Mouse (Mus musculus) T-helper 1 cell (primary cell): ENCODE data around the gene Hnrnpa1.
"Not testable (repeated sequence)": the region's sequence is repeated elsewhere in the genome, so short reads cannot be mapped to it uniquely, and the experiment has no call there.

ENCODE experiments used
- in situ Hi-C: fragments of 300-600 bp; cut with MboI, MseI; formaldehyde crosslinking; loops from one replicate; pipeline ENCODE4 v1.15.1; 2025; ENCODE audit warnings: high pct_unique_total_duplicates

Hnrnpa1 gene

DNA sequence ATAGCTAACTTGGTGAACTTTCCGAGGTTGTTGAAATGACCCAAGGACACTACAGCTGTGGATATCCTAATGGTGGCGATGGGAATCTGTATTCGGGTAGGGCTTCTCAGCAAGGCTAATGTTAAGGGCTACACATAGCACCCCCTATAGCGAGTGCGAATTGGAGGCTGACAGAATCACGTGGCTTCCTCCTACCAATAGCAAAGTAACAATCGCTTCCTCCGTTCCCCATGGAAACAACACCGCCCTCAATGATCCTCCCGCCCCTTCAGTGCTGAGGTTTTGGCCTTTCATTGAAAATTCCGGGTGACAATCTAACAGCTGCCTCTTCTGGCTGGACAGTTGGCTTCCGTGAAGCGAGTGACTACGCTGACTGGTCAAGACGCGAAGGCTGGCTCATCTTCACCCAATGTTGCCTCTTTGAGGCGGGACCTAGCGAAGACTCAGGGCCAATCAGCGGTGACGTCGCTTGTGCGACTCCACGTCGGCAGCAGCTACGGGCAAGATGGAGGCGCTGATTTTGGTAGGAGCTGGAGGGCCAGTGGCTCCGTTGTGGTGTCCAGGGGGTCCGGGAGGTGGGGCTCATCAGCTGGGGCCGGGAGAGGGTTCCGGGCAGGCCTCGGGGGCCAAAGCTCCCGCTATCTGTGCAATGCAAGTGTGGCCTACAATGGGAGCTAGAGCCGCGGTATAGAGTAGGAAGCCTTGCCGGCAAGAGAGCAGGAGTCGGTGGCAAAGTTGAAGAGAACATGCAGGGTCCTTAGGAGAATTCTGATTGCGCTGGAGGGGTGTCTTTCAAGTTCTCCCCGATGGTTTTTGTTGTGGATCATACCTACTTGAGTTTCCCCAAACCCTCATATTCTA, 32.4 kb downstream of the Hnrnpa1 start, which contains the start of gene Copz1:
Copz1 (plus strand) TSS at position 296 of the 861 bp plus-strand sequence.
- in situ Hi-C loops = loop anchor here (25.0 kb wide), 1 partner anchor 860 kb away; the partner anchor contains the start of gene Sp1

DNA sequence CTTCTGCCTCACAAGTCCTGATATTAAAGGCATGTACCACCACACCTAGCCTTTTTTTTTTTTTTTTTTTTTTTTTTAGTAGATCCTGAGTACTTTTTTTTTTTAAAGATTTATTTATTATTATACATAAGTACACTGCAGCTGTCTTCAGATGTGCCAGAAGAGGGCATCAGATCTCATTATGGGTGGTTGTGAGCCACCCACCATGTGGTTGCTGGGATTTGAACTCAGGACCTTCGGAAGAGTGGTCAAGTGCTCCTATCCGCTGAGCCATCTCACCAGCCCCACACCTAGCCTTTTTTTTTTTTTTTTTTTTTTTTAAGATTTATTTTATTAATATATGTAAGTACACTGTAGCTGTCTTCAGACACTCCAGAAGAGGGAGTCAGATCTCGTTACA, 35.7 kb downstream of the Hnrnpa1 start:
- in situ Hi-C loops = not testable (repeated sequence)

DNA sequence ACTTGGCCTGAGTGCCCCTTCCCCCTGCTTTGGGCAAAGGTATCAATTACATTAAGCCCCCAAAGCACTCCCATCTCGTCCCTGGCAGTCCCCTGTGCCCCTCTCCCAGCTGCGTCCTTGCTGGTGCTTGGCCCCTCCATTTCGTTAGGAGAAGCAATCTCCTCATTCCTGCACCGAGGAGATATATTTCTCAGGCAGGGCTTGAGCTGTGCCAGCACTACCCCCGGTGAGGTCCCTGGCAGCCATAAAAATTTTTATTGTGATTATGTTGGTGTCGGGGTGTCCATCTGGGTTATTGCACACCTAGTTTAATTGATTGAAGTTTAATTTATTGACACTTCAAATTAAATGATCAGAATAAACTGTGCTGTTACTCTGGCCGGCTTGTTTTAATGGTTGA, 37.7 kb downstream of the Hnrnpa1 start:
- in situ Hi-C loops = no loop called here

DNA sequence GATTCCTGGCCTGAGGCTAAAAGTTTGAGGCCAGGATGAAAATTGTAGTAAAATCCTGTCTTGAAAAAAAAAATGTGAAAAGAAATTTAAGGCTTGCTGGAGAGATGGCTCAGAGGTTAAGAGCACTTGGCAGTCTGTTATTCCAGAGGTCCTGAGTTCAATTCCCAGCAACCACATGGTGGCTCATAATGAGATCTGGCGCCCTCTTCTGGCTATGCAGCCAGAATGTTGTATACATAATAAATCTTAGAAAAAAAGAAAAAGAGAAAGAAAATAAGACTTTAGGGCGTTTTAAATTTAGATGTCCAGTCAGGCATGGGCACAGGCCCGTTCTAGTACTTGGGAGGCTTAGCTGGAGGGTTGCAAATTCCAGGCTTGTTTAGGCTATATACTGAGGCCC, 39.5 kb downstream of the Hnrnpa1 start:
- in situ Hi-C loops = no loop called here

DNA sequence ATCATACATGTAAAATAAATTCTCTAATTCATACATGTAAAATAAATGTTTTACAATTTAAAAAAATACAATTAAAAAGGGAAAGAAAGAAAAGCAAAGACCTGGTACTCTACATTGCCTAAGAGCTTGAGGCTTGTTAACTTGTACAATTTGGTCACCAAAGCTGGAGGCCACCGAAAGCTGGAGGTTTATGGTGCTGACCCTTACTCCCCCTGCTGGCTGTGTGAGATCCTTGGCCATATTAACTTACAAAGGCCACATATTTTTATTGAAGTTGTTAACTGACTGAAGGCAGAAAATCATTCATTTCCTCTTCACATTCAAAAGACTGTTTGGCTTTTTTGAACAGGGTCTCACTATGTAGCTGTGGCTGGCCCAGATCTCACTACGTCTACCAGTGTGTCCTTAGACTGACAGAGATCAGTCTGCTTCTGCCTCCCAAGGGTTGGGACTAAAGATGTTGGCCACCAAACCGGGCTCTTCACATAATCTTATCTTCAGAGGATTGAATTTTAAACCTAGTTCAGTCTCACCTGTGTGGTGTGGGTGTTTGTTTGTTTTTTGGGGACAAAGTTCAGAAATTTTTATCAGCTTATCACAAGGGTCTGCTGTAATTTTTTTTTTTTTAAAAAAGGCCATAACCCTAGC, 40.7 kb downstream of the Hnrnpa1 start:
- in situ Hi-C loops = no loop called here

DNA sequence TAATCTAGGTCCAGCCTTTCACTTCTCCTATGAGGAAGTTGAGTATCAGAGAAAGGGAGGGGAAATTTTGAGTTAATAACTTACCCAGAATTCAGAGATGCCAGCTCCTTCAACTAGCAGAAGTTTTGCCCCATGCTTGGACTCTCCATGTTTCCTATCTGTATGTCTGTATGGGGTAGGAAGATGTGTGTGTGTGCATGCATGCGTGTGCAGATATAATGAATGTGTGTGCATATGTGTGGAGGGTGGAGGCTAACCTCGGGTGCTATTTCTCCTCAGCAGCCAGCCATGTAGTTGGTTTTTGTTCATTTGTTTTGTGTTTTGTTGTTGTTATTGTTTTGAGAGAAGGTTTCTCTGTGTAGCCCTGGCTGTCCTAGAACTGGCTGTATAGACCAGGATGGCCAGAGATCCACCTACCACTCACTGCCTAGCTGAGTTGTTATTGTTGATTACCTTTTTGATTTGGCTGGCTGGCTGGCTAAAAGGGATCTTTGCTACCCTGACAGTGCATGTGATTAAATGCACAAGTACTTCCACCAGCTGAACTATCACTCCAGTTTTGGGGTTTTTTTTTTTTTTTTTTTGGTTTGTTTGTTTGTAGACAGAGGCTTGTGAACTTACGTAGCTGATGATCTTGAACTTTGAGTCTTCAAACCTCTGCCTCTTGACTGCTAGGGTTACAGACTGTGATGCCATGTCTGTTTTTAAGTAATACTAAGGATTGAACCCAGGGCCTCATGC, 41.4 kb downstream of the Hnrnpa1 start:
- in situ Hi-C loops = no loop called here

DNA sequence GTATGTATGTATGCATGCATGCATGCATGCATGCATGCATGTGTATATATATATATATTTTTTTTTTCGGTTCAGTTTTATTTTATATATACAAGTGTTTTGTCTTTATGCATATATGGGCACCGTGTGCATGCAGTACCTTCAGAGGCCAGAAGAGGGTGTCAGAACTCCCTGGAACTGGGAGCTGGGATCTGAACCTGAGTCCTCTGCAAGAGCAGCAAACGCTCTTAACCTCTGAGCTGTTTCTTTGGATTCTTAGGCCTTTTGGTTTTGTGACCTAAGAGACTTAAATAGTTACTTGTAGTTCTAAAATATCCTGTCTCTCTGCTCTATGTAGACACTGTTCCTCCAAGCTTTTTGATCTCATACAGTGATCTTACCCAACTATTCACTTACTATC, 43.8 kb downstream of the Hnrnpa1 start:
- in situ Hi-C loops = no loop called here

DNA sequence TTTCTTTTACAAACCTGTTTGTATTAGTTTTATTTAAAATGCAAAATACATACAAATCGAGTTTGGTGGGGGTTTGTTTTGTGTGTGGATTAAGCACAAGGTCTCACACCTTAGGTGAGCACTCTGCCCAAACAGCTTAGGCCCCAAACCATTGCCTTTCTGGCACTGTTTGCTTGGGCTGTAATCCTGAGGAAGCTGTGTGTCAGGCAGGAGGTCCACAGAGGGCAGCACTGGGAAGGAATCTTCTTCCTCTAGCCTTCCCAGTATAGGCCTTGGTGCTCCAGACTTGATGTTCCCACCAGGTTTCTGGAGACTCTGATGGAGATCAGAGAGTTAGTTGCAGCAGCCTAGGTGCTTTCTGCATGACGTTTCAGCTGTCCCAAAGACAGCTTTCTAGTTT, 44.4 kb downstream of the Hnrnpa1 start:
- in situ Hi-C loops = no loop called here

DNA sequence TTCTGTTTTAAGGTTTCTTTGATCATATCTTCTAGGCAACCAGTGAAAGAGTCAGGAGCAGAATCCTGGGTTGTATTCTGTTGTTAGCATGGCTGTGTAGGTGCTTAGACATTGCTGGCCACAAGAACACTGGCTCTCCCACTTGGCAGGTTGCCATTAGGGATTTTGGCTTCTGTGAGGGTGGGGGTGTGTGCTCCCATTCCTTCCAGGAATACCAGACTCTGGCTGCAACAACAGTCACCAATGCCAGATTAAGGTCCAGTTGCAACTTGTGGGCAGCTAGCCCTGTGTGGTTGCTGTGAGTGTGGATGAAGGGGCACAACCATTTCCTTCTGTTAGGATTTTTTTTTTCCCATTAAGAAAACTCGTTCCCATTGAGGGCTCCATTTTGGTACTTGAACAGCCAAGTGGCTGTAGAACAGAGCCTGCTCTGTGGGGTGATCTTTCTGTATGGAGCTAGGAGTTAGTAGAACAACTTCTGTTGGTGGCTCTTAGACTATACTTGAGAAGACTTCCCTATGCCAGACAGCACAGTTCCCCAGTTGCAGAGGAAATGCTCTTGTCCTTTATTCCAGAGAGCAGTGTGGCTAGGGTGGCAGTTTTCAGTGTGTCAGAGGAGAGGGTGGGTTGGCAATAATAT, 45.7 kb downstream of the Hnrnpa1 start:
- in situ Hi-C loops = no loop called here

DNA sequence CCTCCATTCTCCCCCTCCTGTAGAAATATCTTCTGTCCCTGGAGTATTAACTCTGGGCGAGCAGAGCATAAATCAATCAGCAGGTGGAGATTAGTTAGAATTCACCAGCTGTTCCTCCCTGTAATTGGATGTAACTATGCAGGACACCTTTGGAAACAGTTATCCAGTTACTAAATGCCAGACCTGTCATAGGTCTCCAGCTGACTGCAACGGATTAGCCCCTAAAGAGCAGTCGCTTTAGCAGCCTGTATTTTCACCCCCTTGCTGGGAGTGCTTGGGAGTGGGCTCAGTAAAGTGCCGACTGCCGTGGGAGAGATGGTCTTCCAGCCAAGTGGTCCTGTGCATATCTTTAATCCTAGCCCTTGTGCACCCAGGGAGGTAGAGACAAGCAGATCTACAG, 49.4 kb downstream of the Hnrnpa1 start:
- in situ Hi-C loops = no loop called here

DNA sequence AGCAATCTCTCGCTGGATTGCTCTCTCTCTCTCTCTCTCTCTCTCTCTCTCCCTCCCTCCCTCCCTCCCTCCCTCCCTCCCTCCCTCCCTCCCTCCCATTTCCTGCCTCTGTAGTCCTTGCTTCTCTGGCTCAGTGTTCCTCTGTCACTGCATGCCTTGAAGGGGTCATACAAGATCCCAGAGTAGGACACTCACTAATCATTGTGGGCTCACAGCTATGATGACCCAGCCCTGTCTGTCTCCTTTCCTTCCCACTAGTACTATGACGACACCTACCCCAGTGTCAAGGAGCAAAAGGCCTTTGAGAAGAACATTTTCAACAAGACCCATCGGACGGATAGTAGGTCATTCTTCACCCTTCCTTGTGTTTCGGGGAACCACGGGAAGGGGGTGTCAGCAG, 50.2 kb downstream of the Hnrnpa1 start:
- in situ Hi-C loops = no loop called here

DNA sequence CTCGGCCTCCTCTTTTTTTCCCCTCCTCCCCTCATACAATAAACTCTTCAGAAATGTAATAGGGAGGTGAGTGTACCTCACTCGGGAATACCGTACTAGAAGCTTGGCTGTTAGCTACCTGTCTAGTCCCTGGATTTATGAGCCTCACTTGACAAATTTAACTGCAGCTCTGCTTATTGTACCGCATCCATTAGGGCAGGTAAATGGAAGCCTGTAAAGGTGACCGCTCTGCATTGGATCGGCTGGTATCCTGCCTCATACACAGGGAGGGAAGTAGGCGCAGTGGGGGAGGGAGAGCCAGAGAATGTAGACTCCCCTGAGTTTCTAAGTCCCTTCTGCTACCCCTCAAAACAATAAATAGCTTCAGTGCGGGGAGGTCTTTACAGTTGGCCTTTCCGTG, 50.6 kb downstream of the Hnrnpa1 start:
- in situ Hi-C loops = no loop called here

DNA sequence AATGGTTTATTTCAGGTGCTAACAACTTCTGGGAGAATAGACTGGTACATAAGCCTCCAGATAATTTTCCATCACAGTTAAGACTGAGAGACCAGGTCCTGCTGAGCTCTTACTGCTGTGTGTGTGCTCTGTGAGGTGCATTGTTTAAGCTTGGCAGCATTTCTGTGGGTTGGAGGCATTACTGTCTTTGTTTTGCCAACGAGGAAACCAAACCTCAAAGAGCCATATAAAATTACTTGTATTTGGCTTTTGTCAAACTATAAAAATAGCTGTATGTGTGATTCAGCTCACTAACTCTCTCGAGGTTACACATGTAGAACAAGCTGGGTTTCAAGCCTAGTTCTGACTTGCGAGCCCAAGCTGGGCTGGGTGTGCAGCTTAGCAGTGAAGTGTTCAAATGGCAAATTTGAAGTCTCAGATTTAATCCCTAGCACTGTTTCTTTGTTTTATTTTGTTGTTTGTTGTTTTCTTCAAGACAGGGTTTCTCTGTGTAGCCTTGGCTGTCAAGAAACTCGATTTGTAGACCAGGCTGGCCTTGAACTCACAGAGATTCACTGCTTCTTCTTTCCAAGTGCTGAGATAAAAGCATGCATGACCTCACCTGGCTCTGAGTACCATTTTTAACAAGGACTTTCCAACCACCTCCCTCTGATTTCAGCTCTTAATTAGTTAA, 52.6 kb downstream of the Hnrnpa1 start:
- in situ Hi-C loops = no loop called here

DNA sequence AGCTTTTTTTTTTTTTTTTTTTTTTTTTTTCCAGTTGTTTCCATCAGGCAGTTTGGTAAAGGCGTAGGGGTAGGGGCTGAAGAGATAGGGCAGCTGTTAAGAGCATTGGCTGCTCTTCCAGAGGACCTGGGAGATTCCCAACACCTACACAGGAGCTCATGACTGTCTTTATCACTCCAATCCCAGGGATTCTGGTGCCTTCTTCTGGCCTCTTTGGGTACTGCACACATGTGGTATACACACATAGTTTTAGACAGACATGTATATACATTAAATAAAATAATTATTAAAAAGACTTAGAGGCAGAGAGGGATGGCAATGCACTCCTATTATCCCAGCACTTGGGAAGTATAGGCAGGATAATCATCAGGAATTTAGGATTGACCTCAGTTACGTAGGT, 53.1 kb downstream of the Hnrnpa1 start:
- in situ Hi-C loops = no loop called here

DNA sequence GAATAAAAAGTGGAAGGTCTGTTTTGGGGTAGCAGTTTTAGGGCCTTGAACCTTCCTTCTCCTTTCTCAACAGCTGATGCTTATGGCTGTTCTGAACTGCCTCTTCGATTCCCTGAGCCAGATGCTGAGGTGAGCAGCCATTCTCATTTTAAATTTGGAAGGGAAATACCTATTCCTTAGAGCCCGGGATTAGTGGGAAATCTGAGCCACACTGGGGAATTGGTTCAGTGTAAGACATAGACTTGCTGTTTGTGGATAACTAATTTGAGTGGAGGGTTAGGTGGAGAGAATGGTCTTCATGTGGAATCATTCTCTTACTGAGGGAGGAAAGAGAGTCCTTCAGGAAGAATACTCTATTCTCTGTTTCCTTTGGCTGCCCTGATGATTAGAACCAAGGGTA, 54.4 kb downstream of the Hnrnpa1 start:
- in situ Hi-C loops = loop anchor here (5.0 kb wide), 1 partner anchor 107 kb away; no protein-coding TSS in a partner anchor

DNA sequence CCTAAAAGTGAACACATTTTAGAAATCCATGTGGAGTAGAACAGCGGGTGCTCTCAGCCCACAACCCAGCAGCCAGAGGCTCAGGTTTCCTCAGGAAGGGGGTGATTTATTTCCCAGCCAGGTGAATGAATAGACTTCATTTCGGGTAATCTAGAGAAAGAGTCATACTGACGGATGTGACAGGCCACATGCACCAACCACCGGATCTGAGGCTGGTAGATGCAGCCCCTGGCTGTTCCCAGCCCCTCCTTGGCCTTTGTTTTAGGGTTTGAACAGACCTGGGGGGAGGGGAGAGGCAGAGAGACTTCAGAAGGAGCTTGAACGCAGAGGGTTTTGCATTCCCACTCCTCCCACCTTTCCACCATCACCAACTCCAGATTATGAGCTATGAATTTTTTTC, 55.6 kb downstream of the Hnrnpa1 start:
- in situ Hi-C loops = loop anchor here (5.0 kb wide), 1 partner anchor 109 kb away; no protein-coding TSS in a partner anchor
